Mouse (Mus musculus): ENCODE measurements around the gene Vangl2. TPM values are rescaled to one million over a fixed set of nuclear protein-coding genes. Genes with fewer than 3 reads are reported as not detected.

The Vangl2 gene
- polyA plus RNA-seq, 1 experiment from 2014 or later = 28.6 TPM

- H3K27me3 ChIP-seq (ENCODE audit: control insufficient read depth, insufficient read depth, low read length) = no peaks in the 10 kb centered on the region
- no peak overlapping the region for H3K4me2 ChIP-seq (ENCODE audit: low read depth, low read length)
- DNase-seq (ENCODE audit: low spot score) (no peak), ATAC-seq (replicated peaks; ENCODE audit: insufficient number of reproducible peaks, low FRiP score, low TSS enrichment, low read depth) (no peak)
- H3K36me3 ChIP-seq (replicated peaks; ENCODE audit: control insufficient read depth, insufficient read depth, low read depth, low read length) = peaks cover 28% of the 10 kb centered on the region
- H3K4me1 ChIP-seq (ENCODE audit: control insufficient read depth, insufficient read depth, low read length) = no peaks in the 10 kb centered on the region; the same call in 1 of the 2 replicates
- H3K9ac ChIP-seq (replicated peaks; ENCODE audit: low read length) = no peak overlapping the region
- no peak overlapping the region for H3K4me3 ChIP-seq (ENCODE audit: low read depth, low read length)
- 88% methylated on average over 20 of the region's 20 CpGs for WGBS
- no peak overlapping the region for H3K27ac ChIP-seq (replicated peaks; ENCODE audit: low read depth, low read length)
- H3K9me3 ChIP-seq (replicated peaks; ENCODE audit: control insufficient read depth, low read length) = no peaks in the 10 kb centered on the region
Measured at GRCm38 (mm10) chr1:172010042-172010824, 18.0 kb downstream of the Vangl2 start.

GRCm38 (mm10) chr1:172009406-172009805 lies 18.8 kb downstream of the Vangl2 start:
- no peak overlapping the region for H3K4me3 ChIP-seq (ENCODE audit: low read depth, low read length)
- WGBS = 92% methylated on average over 21 of the region's 21 CpGs
- no peak overlapping the region for H3K9ac ChIP-seq (replicated peaks; ENCODE audit: low read length)
- H3K27ac ChIP-seq (replicated peaks; ENCODE audit: low read depth, low read length) = no peak overlapping the region
- ATAC-seq (replicated peaks; ENCODE audit: insufficient number of reproducible peaks, low FRiP score, low TSS enrichment, low read depth) (no peak), DNase-seq (ENCODE audit: low spot score) (no peak)
- no peaks in the 10 kb centered on the region for H3K4me1 ChIP-seq (ENCODE audit: control insufficient read depth, insufficient read depth, low read length)
- no peaks in the 10 kb centered on the region for H3K27me3 ChIP-seq (ENCODE audit: control insufficient read depth, insufficient read depth, low read length)
- H3K9me3 ChIP-seq (replicated peaks; ENCODE audit: control insufficient read depth, low read length) = no peaks in the 10 kb centered on the region
- peaks cover 28% of the 10 kb centered on the region for H3K36me3 ChIP-seq (replicated peaks; ENCODE audit: control insufficient read depth, insufficient read depth, low read depth, low read length)
- H3K4me2 ChIP-seq (ENCODE audit: low read depth, low read length) = no peak overlapping the region

GRCm38 (mm10) chr1:172008351-172008750 lies 19.9 kb downstream of the Vangl2 start:
- no peak overlapping the region for H3K4me2 ChIP-seq (ENCODE audit: low read depth, low read length)
- ATAC-seq (replicated peaks; ENCODE audit: insufficient number of reproducible peaks, low FRiP score, low TSS enrichment, low read depth) = no peak
- H3K27me3 ChIP-seq (ENCODE audit: control insufficient read depth, insufficient read depth, low read length) = no peaks in the 10 kb centered on the region
- H3K9me3 ChIP-seq (replicated peaks; ENCODE audit: control insufficient read depth, low read length) = no peaks in the 10 kb centered on the region
- H3K4me3 ChIP-seq (ENCODE audit: low read depth, low read length) = no peak overlapping the region
- H3K9ac ChIP-seq (replicated peaks; ENCODE audit: low read length) = no peak overlapping the region
- DNase-seq (ENCODE audit: low spot score) = no peak
- WGBS = 90% methylated on average over 9 of the region's 9 CpGs
- peaks cover 28% of the 10 kb centered on the region for H3K36me3 ChIP-seq (replicated peaks; ENCODE audit: control insufficient read depth, insufficient read depth, low read depth, low read length)
- no peak overlapping the region for H3K27ac ChIP-seq (replicated peaks; ENCODE audit: low read depth, low read length)
- H3K4me1 ChIP-seq (ENCODE audit: control insufficient read depth, insufficient read depth, low read length) = no peaks in the 10 kb centered on the region

- no peaks in the 10 kb centered on the region for H3K27me3 ChIP-seq (ENCODE audit: control insufficient read depth, insufficient read depth, low read length)
- no peak overlapping the region for H3K27ac ChIP-seq (replicated peaks; ENCODE audit: low read depth, low read length)
- 94% methylated on average over 21 of the region's 21 CpGs for WGBS
- no peaks in the 10 kb centered on the region for H3K9me3 ChIP-seq (replicated peaks; ENCODE audit: control insufficient read depth, low read length)
- H3K4me1 ChIP-seq (ENCODE audit: control insufficient read depth, insufficient read depth, low read length) = no peaks in the 10 kb centered on the region
- no peak overlapping the region for H3K4me3 ChIP-seq (ENCODE audit: low read depth, low read length)
- peaks cover 28% of the 10 kb centered on the region for H3K36me3 ChIP-seq (replicated peaks; ENCODE audit: control insufficient read depth, insufficient read depth, low read depth, low read length)
- no peak overlapping the region for H3K9ac ChIP-seq (replicated peaks; ENCODE audit: low read length)
- DNase-seq (ENCODE audit: low spot score) (no peak), ATAC-seq (replicated peaks; ENCODE audit: insufficient number of reproducible peaks, low FRiP score, low TSS enrichment, low read depth) (no peak)
- H3K4me2 ChIP-seq (ENCODE audit: low read depth, low read length) = no peak overlapping the region
Measured at GRCm38 (mm10) chr1:172007761-172008160, 20.5 kb downstream of the Vangl2 start.

- Histone ChIP-seq H3K4me1 (ENCODE audit: control insufficient read depth, insufficient read depth, low read length) (no peaks in the 10 kb centered on the region), H3K9me3 (replicated peaks; ENCODE audit: control insufficient read depth, low read length) (no peaks in the 10 kb centered on the region), H3K36me3 (replicated peaks; ENCODE audit: control insufficient read depth, insufficient read depth, low read depth, low read length) (no peaks in the 10 kb centered on the region; the same call in none of the 2 replicates), H3K9ac (replicated peaks; ENCODE audit: low read length) (no peak overlapping the region), H3K27ac (replicated peaks; ENCODE audit: low read depth, low read length) (no peak overlapping the region), H3K27me3 (ENCODE audit: control insufficient read depth, insufficient read depth, low read length) (no peaks in the 10 kb centered on the region), H3K4me2 (ENCODE audit: low read depth, low read length) (no peak overlapping the region), H3K4me3 (ENCODE audit: low read depth, low read length) (no peak overlapping the region)
- DNase-seq (ENCODE audit: low spot score) (no peak), ATAC-seq (replicated peaks; ENCODE audit: insufficient number of reproducible peaks, low FRiP score, low TSS enrichment, low read depth) (peak; percentile 64)
- 36% methylated on average over 12 of the region's 12 CpGs for WGBS
Measured at GRCm38 (mm10) chr1:172001665-172002064, 26.6 kb downstream of the Vangl2 start.

- DNase-seq (ENCODE audit: low spot score) = peak; percentile 65
- Histone ChIP-seq H3K4me2 (ENCODE audit: low read depth, low read length) (no peak overlapping the region), H3K27ac (replicated peaks; ENCODE audit: low read depth, low read length) (no peak overlapping the region), H3K36me3 (replicated peaks; ENCODE audit: control insufficient read depth, insufficient read depth, low read depth, low read length) (no peaks in the 10 kb centered on the region; the same call in none of the 2 replicates), H3K27me3 (ENCODE audit: control insufficient read depth, insufficient read depth, low read length) (no peaks in the 10 kb centered on the region), H3K4me1 (ENCODE audit: control insufficient read depth, insufficient read depth, low read length) (no peaks in the 10 kb centered on the region), H3K9me3 (replicated peaks; ENCODE audit: control insufficient read depth, low read length) (no peaks in the 10 kb centered on the region), H3K4me3 (ENCODE audit: low read depth, low read length) (no peak overlapping the region), H3K9ac (replicated peaks; ENCODE audit: low read length) (no peak overlapping the region)
- WGBS = 47% methylated on average over 3 of the region's 3 CpGs
- ATAC-seq (replicated peaks; ENCODE audit: insufficient number of reproducible peaks, low FRiP score, low TSS enrichment, low read depth) = no peak
Measured at GRCm38 (mm10) chr1:172000641-172001040, 27.6 kb downstream of the Vangl2 start.

GRCm38 (mm10) chr1:171998820-171999597 lies 29.2 kb downstream of the Vangl2 start:
- H3K27ac ChIP-seq (replicated peaks; ENCODE audit: low read depth, low read length) = no peak overlapping the region
- no peaks in the 10 kb centered on the region for H3K27me3 ChIP-seq (ENCODE audit: control insufficient read depth, insufficient read depth, low read length)
- no peak for ATAC-seq (replicated peaks; ENCODE audit: insufficient number of reproducible peaks, low FRiP score, low TSS enrichment, low read depth)
- no peaks in the 10 kb centered on the region; the same call in 1 of the 2 replicates for H3K36me3 ChIP-seq (replicated peaks; ENCODE audit: control insufficient read depth, insufficient read depth, low read depth, low read length)
- no peaks in the 10 kb centered on the region for H3K4me1 ChIP-seq (ENCODE audit: control insufficient read depth, insufficient read depth, low read length)
- no peak overlapping the region for H3K9ac ChIP-seq (replicated peaks; ENCODE audit: low read length)
- DNase-seq (ENCODE audit: low spot score) = no peak
- H3K4me2 ChIP-seq (ENCODE audit: low read depth, low read length) = no peak overlapping the region
- no peak overlapping the region for H3K4me3 ChIP-seq (ENCODE audit: low read depth, low read length)
- H3K9me3 ChIP-seq (replicated peaks; ENCODE audit: control insufficient read depth, low read length) = no peaks in the 10 kb centered on the region
- WGBS = 90% methylated on average over 13 of the region's 13 CpGs

- Histone ChIP-seq H3K36me3 (replicated peaks; ENCODE audit: control insufficient read depth, insufficient read depth, low read depth, low read length) (no peaks in the 10 kb centered on the region), H3K9ac (replicated peaks; ENCODE audit: low read length) (no peak overlapping the region), H3K27ac (replicated peaks; ENCODE audit: low read depth, low read length) (no peak overlapping the region), H3K4me1 (ENCODE audit: control insufficient read depth, insufficient read depth, low read length) (no peaks in the 10 kb centered on the region), H3K4me2 (ENCODE audit: low read depth, low read length) (no peak overlapping the region), H3K27me3 (ENCODE audit: control insufficient read depth, insufficient read depth, low read length) (no peaks in the 10 kb centered on the region), H3K4me3 (ENCODE audit: low read depth, low read length) (no peak overlapping the region), H3K9me3 (replicated peaks; ENCODE audit: control insufficient read depth, low read length) (no peaks in the 10 kb centered on the region)
- WGBS = 75% methylated on average over 7 of the region's 7 CpGs
- DNase-seq (ENCODE audit: low spot score) = no peak
- no peak for ATAC-seq (replicated peaks; ENCODE audit: insufficient number of reproducible peaks, low FRiP score, low TSS enrichment, low read depth)
Measured at GRCm38 (mm10) chr1:171996701-171997100, 31.5 kb downstream of the Vangl2 start.
